Mouse (Mus musculus) liver, adult 2 months (tissue): ENCODE data around the gene Uap1.

Experiments used
- CTCF ChIP-seq: fragments of 200-500 bp; IDR thresholded peaks from 2 replicates; pipeline ENCODE4 v1.5.1; 2011; ENCODE audit warnings: low read depth, low read length, control low read depth
- POLR2A ChIP-seq: fragments of 200-500 bp; IDR thresholded peaks from 2 replicates; pipeline ENCODE4 v1.6.1; 2011; ENCODE audit warnings: low read length, control low read depth; ENCODE audit not compliant: insufficient read depth; ENCODE audit errors: extremely low read depth

GRCm38 (mm10) chr1:170196211-170196610, 21.5 kb upstream of the Uap1 start:
- TF ChIP-seq CTCF: no peak
- no peak for TF ChIP-seq POLR2A
